Mouse (Mus musculus): Measurements from ENCODE around the gene Zmiz1. TPM values are rescaled to one million over a fixed set of nuclear protein-coding genes. Genes with fewer than 3 reads are reported as not detected.

Zmiz1 gene
- total RNA-seq, 2 experiments from 2014 or later = 26.4 to 29.8 TPM

- DNase-seq = no peak
These were observed 155.7 kb downstream of the Zmiz1 start for GRCm38 (mm10) chr14:25614684-25615083.

- DNase-seq = no peak
These were observed 156.6 kb downstream of the Zmiz1 start for GRCm38 (mm10) chr14:25615602-25616001.

GRCm38 (mm10) chr14:25616009-25616723 is 157.2 kb downstream of the Zmiz1 start:
- DNase-seq = no peak

GRCm38 (mm10) chr14:25617264-25617663 is 158.3 kb downstream of the Zmiz1 start:
- DNase-seq = no peak

GRCm38 (mm10) chr14:25619066-25619762 is 160.2 kb downstream of the Zmiz1 start:
- DNase-seq = no peak

- no peak for DNase-seq
These were observed 161.8 kb downstream of the Zmiz1 start for GRCm38 (mm10) chr14:25620766-25621165.

GRCm38 (mm10) chr14:25623698-25624097 is 164.7 kb downstream of the Zmiz1 start:
- DNase-seq = no peak

- no peak for DNase-seq
These were observed 165.7 kb downstream of the Zmiz1 start for GRCm38 (mm10) chr14:25624659-25625058.

- DNase-seq = no peak
These were observed 168.7 kb downstream of the Zmiz1 start for GRCm38 (mm10) chr14:25627599-25628255.

- no peak for DNase-seq
These were observed 169.6 kb downstream of the Zmiz1 start for GRCm38 (mm10) chr14:25628448-25629099.

GRCm38 (mm10) chr14:25629866-25630606 is 171.1 kb downstream of the Zmiz1 start:
- DNase-seq = no peak

GRCm38 (mm10) chr14:25630647-25631409 is 171.8 kb downstream of the Zmiz1 start:
- no peak for DNase-seq

GRCm38 (mm10) chr14:25631481-25631880 is 172.5 kb downstream of the Zmiz1 start:
- no peak for DNase-seq

- no peak for DNase-seq
These were observed 174.7 kb downstream of the Zmiz1 start for GRCm38 (mm10) chr14:25633539-25634300.

- no peak for DNase-seq
These were observed 175.3 kb downstream of the Zmiz1 start for GRCm38 (mm10) chr14:25634328-25634727.

- no peak for DNase-seq
These were observed 176.8 kb downstream of the Zmiz1 start for GRCm38 (mm10) chr14:25635746-25636145.

- peak; percentile 47 for DNase-seq
These were observed 177.3 kb downstream of the Zmiz1 start for GRCm38 (mm10) chr14:25636297-25636696.

GRCm38 (mm10) chr14:25639120-25639758 is 180.3 kb downstream of the Zmiz1 start:
- DNase-seq = no peak

GRCm38 (mm10) chr14:25639979-25640378 is 181.0 kb downstream of the Zmiz1 start:
- no peak for DNase-seq

Measured in gastrocnemius, postnatal 25 days (tissue).